Mouse (Mus musculus) macrophage (primary cell): ENCODE data around the gene Rgs11. TPM values are rescaled to one million over a fixed set of nuclear protein-coding genes. Genes with fewer than 3 reads are reported as not detected.

Source experiments
- H3K27ac ChIP-seq: fragments of 350-480 bp; formaldehyde crosslinking; 2 replicates; pipeline ENCODE4 v1.9.0; 2021
- H3K36me3 ChIP-seq: fragments of 350-480 bp; formaldehyde crosslinking; 2 replicates; pipeline ENCODE4 v1.9.0; 2021; ENCODE audit errors: inconsistent target
- H3K4me3 ChIP-seq: fragments of 350-480 bp; formaldehyde crosslinking; 2 replicates; pipeline ENCODE4 v1.9.0; 2021; ENCODE audit errors: inconsistent target
- H3K79me2 ChIP-seq: fragments of 350-480 bp; formaldehyde crosslinking; 2 replicates; pipeline ENCODE4 v1.9.0; 2021; ENCODE audit errors: inconsistent target
- WGBS: methylation state at CpG from one replicate; pipeline ENCODE4 v1.1.7; 2026; ENCODE audit warnings: inconsistent platforms; ENCODE audit not compliant: missing documents; 5-methylcytosine and 5-hydroxymethylcytosine counted together
- polyA plus RNA-seq: library from polyadenylated mRNA; stranded (reverse); fragments of 250-400 nt; gene quantifications from 3 replicates; pipeline ENCODE4 v1.2.4, GENCODE M21; 2018; ENCODE audit warnings: inconsistent platforms

The Rgs11 gene
- polyA plus RNA-seq, 1 experiment from 2014 or later, result 0.07 TPM

DNA sequence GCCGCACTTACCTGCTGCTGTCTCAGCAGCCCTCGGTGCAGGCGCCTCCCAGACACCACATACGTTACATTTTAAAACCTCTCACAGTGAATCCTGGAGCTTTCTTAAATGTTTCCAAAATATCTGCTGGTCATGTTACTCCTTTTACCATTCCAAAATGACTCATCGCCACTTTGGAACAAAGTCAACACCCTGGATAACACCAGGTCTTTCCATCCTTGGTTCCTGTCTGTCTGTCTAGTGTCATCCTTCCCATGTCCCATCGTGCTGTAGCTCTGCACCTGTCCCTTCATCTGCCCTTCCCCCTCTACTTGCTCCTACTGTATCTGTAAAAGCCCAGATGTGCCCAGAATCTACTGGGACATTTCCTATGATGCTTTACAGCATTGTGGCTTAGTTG lies 38.2 kb downstream of the Rgs11 start:
- H3K36me3 ChIP-seq, result no peaks in the 10 kb centered on the region
- H3K4me3 ChIP-seq, result no peak overlapping the region
- no peak overlapping the region for H3K27ac ChIP-seq
- 93% methylated on average over 6 of the region's 6 CpGs for WGBS
- H3K79me2 ChIP-seq, result peaks cover 73% of the 10 kb centered on the region

DNA sequence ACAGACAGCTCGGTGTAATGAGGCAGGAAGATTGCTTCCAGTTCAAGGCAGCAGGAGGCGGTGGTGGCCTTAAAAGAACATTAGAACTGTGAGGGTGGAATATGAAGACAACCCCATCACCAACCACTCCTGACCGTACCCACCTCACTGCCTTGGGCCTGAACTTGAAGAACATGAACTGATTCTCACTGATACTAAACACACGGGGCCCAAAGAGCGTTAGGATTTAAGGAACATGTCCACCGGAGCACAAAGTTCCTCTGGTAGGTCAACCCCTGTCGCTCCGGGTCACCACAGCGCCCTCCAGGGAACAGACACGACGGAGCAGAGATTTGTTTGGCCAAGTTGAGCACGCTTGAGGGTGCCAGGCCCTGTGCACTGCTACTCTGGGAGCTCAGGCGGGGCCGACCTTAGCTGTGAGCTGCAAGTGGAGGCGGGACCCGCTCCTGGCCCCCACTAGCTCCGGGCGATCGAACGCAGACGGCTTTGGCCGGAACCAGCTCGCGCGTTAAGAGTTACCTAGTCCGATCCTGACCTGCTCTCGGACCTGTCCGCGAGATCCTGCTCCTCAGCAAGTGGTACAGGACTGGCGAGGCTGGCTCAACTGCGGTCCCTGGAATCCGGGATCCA lies 40.8 kb downstream of the Rgs11 start:
- H3K36me3 ChIP-seq, result no peaks in the 10 kb centered on the region
- peaks cover 47% of the 10 kb centered on the region for H3K79me2 ChIP-seq
- H3K27ac ChIP-seq, result peak overlapping the region; percentile 64
- WGBS, result under 1% methylated on average over 32 of the region's 32 CpGs
- H3K4me3 ChIP-seq, result peak overlapping the region; percentile 61

DNA sequence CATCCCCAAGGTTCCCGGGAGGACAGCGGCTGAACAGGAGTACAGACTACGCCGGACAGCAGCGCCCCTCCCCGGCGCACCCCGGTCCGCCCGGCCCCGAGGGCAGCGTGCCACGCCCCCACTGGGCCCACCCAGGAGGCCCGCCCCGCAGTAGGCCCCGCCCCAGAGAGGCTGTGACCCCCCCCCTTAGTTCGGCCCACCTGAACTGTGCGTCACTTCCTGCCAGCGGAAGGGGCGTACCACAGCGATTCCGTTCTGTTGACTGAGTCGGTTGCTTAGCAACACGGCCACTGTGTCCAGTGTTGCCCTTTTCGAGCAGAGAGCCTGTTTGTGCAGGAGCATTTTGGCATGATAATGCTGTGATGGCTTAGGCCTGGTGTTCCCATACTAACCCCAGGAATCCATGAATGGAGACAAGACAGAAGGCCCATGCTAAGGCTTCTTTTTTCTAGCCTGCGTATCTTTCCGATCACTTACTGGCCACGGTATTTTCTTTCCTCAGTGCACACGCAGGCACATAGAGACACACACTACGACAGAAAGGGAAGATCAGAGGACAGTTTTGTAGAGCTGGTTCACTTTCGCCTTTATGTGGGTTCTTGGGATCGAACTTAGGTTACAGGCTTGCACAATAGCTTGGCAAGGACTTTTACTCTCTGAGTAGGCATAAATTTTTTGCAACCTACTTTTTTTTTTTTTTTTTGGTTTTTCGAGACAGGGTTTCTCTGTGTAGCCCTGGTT lies 41.5 kb downstream of the Rgs11 start, which contains the start of gene Fam234a:
Gene Fam234a (minus strand): TSS at position 142 of the 741 bp plus-strand sequence.
- Histone ChIP-seq H3K79me2 (peaks cover 41% of the 10 kb centered on the region), H3K27ac (peak within 1 kb of the TSS; percentile 78), H3K4me3 (peak within 1 kb of the TSS; percentile 61), H3K36me3 (no peaks in the 10 kb centered on the region)
- 2% methylated on average over 33 of the region's 33 CpGs for WGBS

DNA sequence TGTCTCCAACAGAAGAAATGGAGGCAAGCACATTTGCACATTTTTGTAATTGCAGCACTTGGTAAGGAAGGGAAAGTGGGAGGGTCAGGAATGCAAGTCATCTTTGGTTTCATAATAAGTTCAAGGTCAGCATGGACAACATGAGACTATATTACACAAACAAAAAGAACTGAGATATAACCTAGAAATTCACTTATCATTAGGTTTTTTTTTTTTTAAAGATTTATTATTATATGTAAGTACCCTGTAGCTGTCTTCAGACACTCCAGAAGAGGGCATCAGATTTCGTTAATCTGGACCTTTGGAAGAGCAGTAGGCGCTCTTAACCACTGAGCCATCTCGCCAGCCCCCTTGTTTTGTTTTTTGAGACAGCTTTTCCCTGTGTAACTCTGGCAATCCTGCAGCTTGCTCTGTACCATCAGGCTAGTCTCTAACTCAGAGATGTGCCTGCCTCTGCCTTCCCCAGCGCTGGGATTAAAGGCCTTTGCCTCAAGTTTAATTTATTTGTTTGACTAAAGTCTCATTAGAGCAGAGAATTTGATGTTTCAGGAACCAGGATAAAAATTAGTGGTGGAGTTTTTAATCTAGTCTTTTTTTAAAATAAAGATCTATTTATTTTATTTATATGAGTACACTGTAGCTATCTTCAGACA lies 49.3 kb downstream of the Rgs11 start:
- H3K79me2 ChIP-seq, result peaks cover 38% of the 10 kb centered on the region
- 63% methylated on average over 4 of the region's 4 CpGs for WGBS
- peak overlapping the region; percentile 77 for H3K27ac ChIP-seq
- no peaks in the 10 kb centered on the region for H3K36me3 ChIP-seq
- H3K4me3 ChIP-seq, result peak overlapping the region; percentile 81

DNA sequence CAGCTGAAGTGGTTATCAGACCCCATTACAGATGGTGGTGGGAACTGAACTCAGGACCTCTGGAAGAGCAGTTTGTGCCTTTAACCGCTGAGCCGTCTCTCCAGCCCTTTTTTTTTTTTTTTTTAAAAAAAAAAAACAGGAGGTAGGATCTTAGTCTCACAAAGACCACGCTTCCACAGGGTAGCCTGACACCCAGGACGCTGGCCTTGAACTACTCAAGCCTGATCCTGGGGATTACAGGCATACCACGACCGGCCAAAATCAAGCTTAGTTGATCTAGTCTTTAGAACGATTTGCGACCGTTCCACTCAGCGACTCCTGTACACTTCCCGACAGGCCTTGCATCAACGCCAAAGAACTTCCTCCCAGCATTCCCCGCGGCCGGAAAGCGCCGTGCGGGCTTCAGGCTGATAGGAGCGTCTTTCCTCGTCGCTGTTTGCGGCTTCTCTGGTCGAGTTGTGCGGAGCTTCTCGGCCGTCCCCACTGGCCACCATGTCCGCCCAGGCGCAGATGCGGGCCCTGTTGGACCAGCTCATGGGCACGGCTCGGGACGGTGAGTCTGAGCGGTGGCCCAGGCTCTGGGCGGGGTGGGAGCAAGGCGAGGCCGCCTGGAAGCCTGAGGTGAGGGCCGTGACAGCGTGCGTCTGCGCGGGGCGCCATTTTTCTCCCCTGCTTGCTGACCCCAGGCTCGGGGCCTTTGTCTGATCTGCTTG lies 49.9 kb downstream of the Rgs11 start, which contains the start of gene Luc7l:
Gene Luc7l (plus strand): TSS at position 358 of the 713 bp plus-strand sequence.
- peak within 1 kb of the TSS; percentile 77 for H3K27ac ChIP-seq
- under 1% methylated on average over 43 of the region's 43 CpGs for WGBS
- H3K36me3 ChIP-seq, result 0 out of 2 replicates have a peak, but pooled peaks cover 1% of the 10 kb centered on the region
- peak within 1 kb of the TSS; percentile 81 for H3K4me3 ChIP-seq
- peaks cover 45% of the 10 kb centered on the region for H3K79me2 ChIP-seq

DNA sequence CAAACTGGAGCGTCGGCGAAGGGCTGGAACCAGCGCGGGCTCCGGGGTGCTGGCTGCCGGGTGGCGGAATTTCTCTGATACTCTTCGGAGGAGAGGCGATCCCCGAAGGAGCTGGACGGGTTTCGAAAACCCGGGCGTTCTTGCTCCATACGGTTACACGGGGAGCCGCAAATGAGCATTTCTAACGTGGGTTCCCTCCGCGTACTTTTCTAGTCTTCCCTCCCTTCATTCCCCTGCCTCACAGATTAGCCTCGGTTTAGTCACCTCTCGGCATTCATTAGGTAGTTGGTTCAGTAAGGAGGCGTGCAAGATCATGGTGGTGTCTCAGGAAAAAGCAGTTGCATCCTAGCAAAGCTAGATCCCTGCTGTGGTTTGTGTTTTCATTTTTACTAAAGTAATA lies 50.6 kb downstream of the Rgs11 start:
- Histone ChIP-seq H3K4me3 (peak overlapping the region; percentile 81), H3K79me2 (peaks cover 52% of the 10 kb centered on the region), H3K36me3 (0 out of 2 replicates have a peak, but pooled peaks cover 8% of the 10 kb centered on the region), H3K27ac (peak overlapping the region; percentile 77)
- 1% methylated on average over 18 of the region's 24 CpGs for WGBS

DNA sequence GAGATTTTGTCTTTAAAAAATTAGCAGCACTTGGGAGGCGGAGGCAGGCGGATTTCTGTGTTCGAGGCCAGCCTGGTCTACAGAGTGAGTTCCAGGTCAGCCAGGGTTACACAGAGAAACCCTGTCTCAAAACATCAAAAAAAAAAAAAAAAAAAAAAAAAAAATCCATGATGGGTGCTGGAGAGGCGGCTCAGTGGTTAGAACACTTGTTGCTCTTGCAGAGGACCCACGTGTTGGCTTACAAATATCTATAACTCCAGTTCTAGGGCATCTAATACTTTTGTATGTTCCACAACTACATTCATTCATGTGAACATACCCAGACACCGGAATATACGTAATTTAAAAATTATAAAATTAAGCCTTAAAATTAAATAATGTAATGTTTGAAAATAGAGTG lies 52.6 kb downstream of the Rgs11 start:
- Histone ChIP-seq H3K4me3 (no peak overlapping the region), H3K27ac (no peak overlapping the region), H3K36me3 (peaks cover 24% of the 10 kb centered on the region; the same call in 1 of the 2 replicates), H3K79me2 (peaks cover 71% of the 10 kb centered on the region)
- WGBS, result 100% methylated on average over 2 of the region's 7 CpGs

Other genes with a start within 250 kb of the Rgs11 start
- 5.2 to 13.5 TPM (median 5.9 TPM) in 3 replicates for gene Capn15, start 217.2 kb upstream of the Rgs11 start, polyA plus RNA-seq
- 5.3 to 7.6 TPM (median 6.3 TPM) in 3 replicates for gene Rab11fip3, start 133.4 kb upstream of the Rgs11 start, polyA plus RNA-seq
- gene Decr2, start 112.6 kb upstream of the Rgs11 start, polyA plus RNA-seq, result 19.8 to 24.2 TPM (median 23.4 TPM) in 3 replicates
- gene Nme4, start 107.3 kb upstream of the Rgs11 start, polyA plus RNA-seq, result 16.3 to 30.7 TPM (median 17.2 TPM) in 3 replicates
- 35.3 to 45.1 TPM (median 37.7 TPM) in 3 replicates for gene Tmem8, start 89.7 kb upstream of the Rgs11 start, polyA plus RNA-seq
- gene Mrpl28, start 79.5 kb upstream of the Rgs11 start, polyA plus RNA-seq, result 35.9 to 74.0 TPM (median 71.9 TPM) in 3 replicates
- gene Axin1, start 64.3 kb upstream of the Rgs11 start, polyA plus RNA-seq, result 25.1 to 76.5 TPM (median 25.8 TPM) in 3 replicates
- not detected in 3 replicates for gene Pdia2, start 3.9 kb upstream of the Rgs11 start, polyA plus RNA-seq
- not detected in 3 replicates for gene Arhgdig, start 4.8 kb downstream of the Rgs11 start, polyA plus RNA-seq
- 73.6 to 152 TPM (median 101 TPM) in 3 replicates for gene Fam234a, start 41.3 kb downstream of the Rgs11 start, polyA plus RNA-seq
- 27.9 to 31.3 TPM (median 28.9 TPM) in 3 replicates for gene Luc7l, start 49.9 kb downstream of the Rgs11 start, polyA plus RNA-seq
- 0.46 to 0.47 TPM (median 0.46 TPM) in 3 replicates for gene Neurl1b, start 211.9 kb downstream of the Rgs11 start, polyA plus RNA-seq